Mouse (Mus musculus) kidney, adult 2 months (tissue): ENCODE data around the gene Zfp423. TPM values are rescaled to one million over a fixed set of nuclear protein-coding genes. Genes with fewer than 3 reads are reported as not detected.

Experiments used
- DNase-seq: peaks from one replicate; pipeline ENCODE4 v3.0.0; 2021
- H3K27ac ChIP-seq: fragments of 200-500 bp; 2 replicates; pipeline ENCODE4 v1.5.1; 2012; ENCODE audit warnings: low read depth, low read length, control low read depth, inconsistent platforms; ENCODE audit not compliant: insufficient read depth
- H3K27me3 ChIP-seq: fragments of 200-500 bp; replicated peaks from 2 replicates; pipeline ENCODE4 v1.6.1; 2012; ENCODE audit warnings: mild to moderate bottlenecking, moderate library complexity, low read length, inconsistent platforms; ENCODE audit not compliant: control insufficient read depth, insufficient read depth
- H3K36me3 ChIP-seq: fragments of 200-500 bp; 2 replicates; pipeline ENCODE4 v1.6.1; 2012; ENCODE audit warnings: mild to moderate bottlenecking, moderate library complexity, low read length, inconsistent platforms; ENCODE audit not compliant: control insufficient read depth, insufficient read depth
- H3K4me1 ChIP-seq: fragments of 200-500 bp; 2 replicates; pipeline ENCODE4 v1.6.1; 2011; ENCODE audit warnings: low read length; ENCODE audit not compliant: control insufficient read depth, insufficient read depth
- H3K4me3 ChIP-seq: fragments of 200-500 bp; 2 replicates; pipeline ENCODE4 v1.5.1; 2011; ENCODE audit warnings: mild to moderate bottlenecking, low read depth, low read length, control low read depth; ENCODE audit not compliant: insufficient read depth
- CTCF ChIP-seq: fragments of 200-500 bp; conservative IDR thresholded peaks from 2 replicates; pipeline ENCODE4 v1.5.1; 2011; ENCODE audit warnings: low read depth, mild to moderate bottlenecking, control low read depth, low read length, moderate library complexity, mixed read lengths; ENCODE audit not compliant: insufficient read depth, insufficient read length
- POLR2A ChIP-seq: fragments of 200-500 bp; IDR thresholded peaks from one replicate; pipeline ENCODE4 v1.6.1; 2011; ENCODE audit warnings: low read depth, low read length, control low read depth
- WGBS: fragments of 180-500 bp; shearing (Covaris S2); methylation state at CpG from one replicate; pipeline ENCODE4 v1.1.7; 2018; 5-methylcytosine and 5-hydroxymethylcytosine counted together
- polyA plus RNA-seq: library from polyadenylated mRNA; depleted of rRNA; stranded (reverse); fragments of >200 nt; gene quantifications from 2 replicates; pipeline ENCODE4 v1.2.3, GENCODE M21; 2012

The Zfp423 gene
- polyA plus RNA-seq, 1 experiment: 4.1 TPM

- DNase-seq: peak; percentile 12
- H3K4me3 ChIP-seq: no peak overlapping the region
- H3K4me1 ChIP-seq: no peaks in the 10 kb centered on the region
- TF ChIP-seq CTCF (no peak), POLR2A (no peak)
- 39% methylated on average over 16 of the region's 16 CpGs for WGBS
- H3K36me3 ChIP-seq: no peaks in the 10 kb centered on the region
- H3K27me3 ChIP-seq: no peaks in the 10 kb centered on the region
- H3K27ac ChIP-seq: no peak overlapping the region
Observed at GRCm38 (mm10) chr8:87836866-87837265, 122.5 kb downstream of the Zfp423 start.

GRCm38 (mm10) chr8:87835924-87836323, 123.5 kb downstream of the Zfp423 start:
- no peak overlapping the region for H3K27ac ChIP-seq
- H3K4me1 ChIP-seq: no peaks in the 10 kb centered on the region
- no peak for TF ChIP-seq CTCF
- no peaks in the 10 kb centered on the region for H3K27me3 ChIP-seq
- no peak overlapping the region for H3K4me3 ChIP-seq
- H3K36me3 ChIP-seq: no peaks in the 10 kb centered on the region
- DNase-seq: no peak
- WGBS: 52% methylated on average over 7 of the region's 7 CpGs

DNA sequence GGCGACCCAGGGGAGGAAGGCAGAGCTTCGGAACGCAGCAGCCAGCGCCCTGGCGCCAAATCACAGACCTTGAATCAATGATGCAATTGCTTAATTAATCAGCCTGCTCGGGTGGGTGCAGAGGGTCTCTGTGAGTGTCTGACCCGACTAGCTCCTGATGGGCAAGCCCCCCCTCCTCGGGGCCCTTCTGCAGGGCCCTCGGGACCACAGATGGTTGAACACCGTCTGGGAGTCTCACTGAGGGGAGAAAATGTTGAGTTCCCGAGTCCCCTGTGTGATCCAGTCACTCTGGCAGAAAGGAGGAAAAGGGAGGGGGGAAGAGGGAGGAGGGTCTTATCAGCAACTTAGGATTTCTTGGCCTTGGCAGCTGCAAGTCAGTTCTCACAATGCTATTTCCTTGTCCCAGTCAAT, 124.0 kb downstream of the Zfp423 start:
- TF ChIP-seq CTCF: no peak
- TF ChIP-seq POLR2A: no peak
- no peaks in the 10 kb centered on the region for H3K27me3 ChIP-seq
- no peaks in the 10 kb centered on the region for H3K36me3 ChIP-seq
- no peak overlapping the region for H3K4me3 ChIP-seq
- 28% methylated on average over 11 of the region's 11 CpGs for WGBS
- DNase-seq: peak; percentile 23
- no peak overlapping the region for H3K27ac ChIP-seq
- no peaks in the 10 kb centered on the region for H3K4me1 ChIP-seq

GRCm38 (mm10) chr8:87834656-87835055, 124.7 kb downstream of the Zfp423 start:
- DNase-seq: no peak
- Histone ChIP-seq H3K36me3 (no peaks in the 10 kb centered on the region), H3K4me3 (no peak overlapping the region), H3K27ac (no peak overlapping the region), H3K27me3 (no peaks in the 10 kb centered on the region), H3K4me1 (no peaks in the 10 kb centered on the region)
- WGBS: 50% methylated on average over 5 of the region's 5 CpGs
- no peak for TF ChIP-seq POLR2A
- no peak for TF ChIP-seq CTCF

DNA sequence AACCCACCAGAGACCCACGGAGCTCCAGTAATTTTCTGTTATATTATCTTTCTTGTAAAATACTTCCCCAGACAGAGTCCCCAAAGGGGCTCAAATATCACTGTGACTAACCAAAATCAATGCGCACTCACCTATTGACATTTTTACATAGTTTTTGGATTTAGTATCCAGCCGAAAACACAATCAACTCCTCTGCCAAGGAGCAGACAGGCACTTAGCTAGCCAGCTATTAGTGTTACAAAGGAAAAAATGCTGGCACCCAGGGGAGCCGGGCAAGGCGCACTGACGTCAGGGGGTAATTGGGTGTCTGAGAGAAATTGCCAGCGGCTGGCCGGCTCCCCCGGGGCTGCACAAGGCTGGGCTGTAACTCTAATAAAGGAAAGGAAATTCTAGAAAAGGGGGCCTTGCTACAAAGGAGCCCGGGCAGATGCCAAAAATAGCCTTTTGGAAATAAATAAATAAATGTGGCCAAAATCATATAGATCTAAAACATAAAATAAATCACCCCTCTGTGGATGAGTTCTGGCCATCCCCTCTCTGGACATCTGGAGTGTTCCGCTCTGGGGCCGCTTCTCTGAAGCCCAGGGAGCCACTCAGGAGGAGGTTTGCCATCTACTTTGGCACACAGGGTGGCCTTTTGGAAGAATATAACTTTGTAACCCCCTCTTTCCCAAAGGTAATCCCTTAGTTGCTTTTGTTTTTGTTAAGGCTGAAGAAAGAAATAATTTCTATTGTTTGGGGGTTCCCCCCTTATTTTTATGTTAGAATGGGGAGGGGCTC, 125.4 kb downstream of the Zfp423 start:
- no peak for DNase-seq
- TF ChIP-seq POLR2A (no peak), CTCF (no peak)
- H3K27me3 ChIP-seq: no peaks in the 10 kb centered on the region
- WGBS: 72% methylated on average over 12 of the region's 12 CpGs
- no peaks in the 10 kb centered on the region for H3K36me3 ChIP-seq
- no peaks in the 10 kb centered on the region for H3K4me1 ChIP-seq
- no peak overlapping the region for H3K27ac ChIP-seq
- H3K4me3 ChIP-seq: no peak overlapping the region

- Histone ChIP-seq H3K4me1 (no peaks in the 10 kb centered on the region), H3K27ac (no peak overlapping the region), H3K4me3 (no peak overlapping the region), H3K27me3 (no peaks in the 10 kb centered on the region), H3K36me3 (no peaks in the 10 kb centered on the region)
- TF ChIP-seq CTCF: no peak
- no peak for TF ChIP-seq POLR2A
- WGBS: 84% methylated on average over 13 of the region's 13 CpGs
- no peak for DNase-seq
Observed at GRCm38 (mm10) chr8:87833339-87833738, 126.1 kb downstream of the Zfp423 start.

DNA sequence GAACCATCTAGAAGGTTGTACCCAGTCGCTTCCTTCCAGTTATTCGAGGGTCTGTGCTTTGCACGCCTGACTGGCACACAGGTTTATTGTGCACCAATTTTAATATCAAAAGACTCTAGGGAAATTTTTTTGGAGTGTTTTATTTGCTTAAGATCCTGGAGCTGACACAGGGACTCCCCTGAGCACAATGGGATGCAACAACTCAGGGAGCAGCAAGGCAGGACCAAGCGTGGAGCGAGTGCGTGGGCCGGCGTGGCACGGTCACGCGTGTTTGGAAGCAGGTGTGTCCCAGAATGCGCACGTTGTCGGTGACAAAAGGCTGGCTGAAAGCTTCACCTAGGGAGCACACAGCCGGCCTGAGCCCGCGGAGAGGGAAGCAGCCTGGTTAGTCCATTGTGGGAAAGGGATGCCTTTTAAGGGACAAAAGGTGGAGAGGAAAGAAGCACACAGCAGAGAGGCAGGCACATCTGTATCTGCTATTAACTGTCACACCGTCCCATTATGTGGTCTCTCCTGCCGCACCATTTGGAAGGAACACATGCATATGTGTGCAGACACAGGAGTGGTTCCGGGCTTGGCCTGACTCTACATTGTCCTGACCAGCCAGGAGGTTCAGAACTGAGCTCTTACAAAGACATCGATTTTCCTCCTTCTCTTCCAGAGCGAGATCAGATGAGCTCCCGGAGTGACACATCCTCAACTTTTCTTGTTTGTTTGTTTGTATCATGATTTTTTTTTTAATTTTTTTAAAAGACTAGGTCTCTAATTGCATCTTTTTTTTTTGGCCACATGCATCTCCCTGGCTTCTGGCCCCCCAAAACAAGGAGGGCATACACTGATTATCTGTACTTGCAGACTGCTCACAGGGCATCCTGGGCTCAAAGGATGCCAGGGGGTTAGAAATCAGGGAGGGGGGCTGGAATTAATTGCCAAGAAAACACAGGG, 126.7 kb downstream of the Zfp423 start:
- Histone ChIP-seq H3K27ac (no peak overlapping the region), H3K4me1 (no peaks in the 10 kb centered on the region), H3K27me3 (no peaks in the 10 kb centered on the region), H3K4me3 (no peak overlapping the region), H3K36me3 (no peaks in the 10 kb centered on the region)
- no peak for TF ChIP-seq POLR2A
- no peak for TF ChIP-seq CTCF
- DNase-seq: no peak
- WGBS: 79% methylated on average over 23 of the region's 23 CpGs
